Mouse (Mus musculus): ENCODE measurements around the gene Pnp2.
"Not testable (repeated sequence)": the region's sequence is repeated elsewhere in the genome, so short reads cannot be mapped to it uniquely, and the experiment has no call there.

Pnp2 gene

DNA sequence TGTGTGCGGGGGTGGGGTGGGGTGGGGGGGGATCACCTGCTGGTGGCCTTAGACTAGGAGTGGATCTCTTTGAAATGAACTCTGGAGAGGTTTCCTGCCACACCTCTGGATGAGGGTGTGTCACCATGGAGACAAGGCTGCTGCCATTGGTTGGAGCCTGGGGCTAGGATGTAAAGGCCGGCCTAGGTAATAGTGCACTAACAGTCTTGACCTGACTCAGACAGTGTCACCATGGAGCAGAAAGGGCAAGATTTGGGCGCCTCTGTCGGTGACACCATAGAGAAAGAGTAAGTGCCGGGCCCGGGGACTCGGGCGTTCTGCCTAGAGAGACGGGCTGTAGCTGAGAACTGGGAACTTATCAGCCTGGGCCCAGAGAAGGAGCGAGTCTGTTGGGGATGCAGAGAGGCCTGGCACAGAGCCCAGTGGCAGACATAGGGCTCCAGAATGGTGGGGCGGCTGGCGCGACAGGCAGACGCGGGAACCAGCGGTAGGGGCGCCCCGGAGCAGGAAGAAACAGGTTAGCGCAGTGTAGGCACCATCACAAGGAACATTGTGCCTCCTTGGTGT, at the start of gene Pnp2:
Pnp2 (plus strand) TSS at position 51 of the 567 bp plus-strand sequence.
- peak; percentile 49 for DNase-seq (ENCODE audit: low read depth, low spot score)

DNA sequence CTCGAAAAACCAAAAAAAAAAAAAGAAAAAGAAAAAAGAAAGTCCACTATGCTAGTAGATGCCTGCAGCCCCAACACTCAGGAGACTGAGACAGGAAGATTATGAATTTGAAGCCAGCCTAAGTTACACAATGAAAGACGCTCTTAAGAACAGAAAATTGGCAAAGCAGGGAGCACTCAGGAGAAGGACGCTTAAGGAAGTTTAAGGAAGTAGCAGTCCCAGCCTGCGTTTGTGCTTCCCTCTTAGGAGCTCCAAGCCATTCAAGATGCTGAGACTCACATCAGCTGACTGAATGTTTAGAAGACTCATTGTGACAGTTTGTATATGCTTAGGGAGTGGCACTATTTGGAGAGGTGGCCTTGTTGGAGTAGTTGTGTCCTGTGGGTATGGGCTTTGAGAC, 47.7 kb upstream of the Pnp2 start:
- DNase-seq (ENCODE audit: low read depth, low spot score) = no peak

DNA sequence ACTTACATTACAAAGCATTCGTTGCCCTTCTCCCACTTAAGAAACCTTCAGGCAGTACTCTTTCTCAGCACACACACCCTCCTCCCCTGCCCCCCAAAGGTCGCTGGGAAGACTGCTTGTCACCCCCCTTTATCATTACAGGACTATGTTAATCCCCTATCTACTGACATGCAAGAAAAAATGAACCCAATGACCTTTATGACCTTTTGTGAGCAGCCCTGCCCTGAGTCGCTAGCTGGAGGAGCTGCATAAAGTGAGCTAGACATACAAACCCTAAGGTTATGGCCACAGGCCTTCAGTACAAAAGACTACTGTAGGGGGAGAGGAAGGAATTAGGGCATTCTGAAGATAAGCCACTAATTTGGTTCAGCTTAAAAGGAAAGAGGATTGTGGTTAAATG, 44.4 kb upstream of the Pnp2 start:
- DNase-seq (ENCODE audit: low read depth, low spot score) = peak; percentile 84

DNA sequence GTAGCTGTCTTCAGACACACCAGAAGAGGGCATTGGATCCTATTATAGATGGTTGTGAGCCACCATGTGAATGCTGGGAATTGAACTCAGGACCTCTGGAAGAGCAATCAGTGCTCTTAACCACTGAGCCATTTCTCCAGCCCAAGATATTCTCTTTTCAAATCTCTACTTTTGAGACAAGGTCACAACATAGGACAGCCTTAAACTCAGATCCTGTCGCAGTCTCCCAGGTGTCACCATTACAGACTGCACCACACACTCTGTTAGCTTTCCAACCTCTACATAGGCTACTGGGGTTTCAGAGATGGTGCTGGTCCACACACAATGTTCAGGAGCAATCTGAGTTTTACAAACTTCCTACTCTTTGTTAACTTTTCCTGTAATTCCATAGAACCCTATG, 32.4 kb upstream of the Pnp2 start:
- not testable (repeated sequence) for DNase-seq (ENCODE audit: low read depth, low spot score)

DNA sequence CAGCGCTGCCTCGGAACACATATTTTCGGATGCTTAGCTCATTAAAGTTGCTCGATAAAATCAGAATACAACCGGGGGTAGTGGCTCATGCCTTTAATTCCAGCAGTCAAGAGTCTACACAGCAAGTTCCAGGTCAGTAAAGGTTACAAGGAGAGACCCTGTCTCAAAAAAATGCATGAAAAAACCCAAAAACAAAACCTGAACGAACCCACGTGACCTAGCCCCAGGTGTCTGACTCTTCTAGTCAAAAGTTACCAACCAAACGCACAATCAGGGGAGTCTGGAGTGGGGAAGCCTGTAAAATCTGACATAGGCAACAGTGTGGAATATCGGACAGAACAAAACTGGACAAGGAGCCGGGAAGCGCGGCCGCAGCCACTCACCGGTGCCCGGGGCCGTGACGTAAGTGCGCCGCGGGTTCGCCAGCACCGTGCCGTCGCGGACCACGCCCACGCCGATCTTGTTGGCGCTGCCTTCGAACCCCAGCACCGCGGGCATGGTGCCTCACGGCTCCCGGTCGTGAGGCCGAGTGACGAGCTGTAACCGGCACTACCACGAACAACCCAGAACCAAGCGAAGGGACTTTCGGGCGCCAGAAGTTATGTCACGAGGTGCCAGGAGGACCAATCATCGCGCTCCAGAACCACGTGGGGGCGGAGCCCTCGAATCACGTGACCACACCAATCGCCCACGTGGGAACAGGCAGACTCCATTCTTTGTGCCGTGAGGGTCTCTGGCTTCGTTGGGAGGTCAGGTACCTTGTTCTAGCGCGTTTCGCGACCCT, 31.3 kb upstream of the Pnp2 start, which contains the start of the genes Osgep and Apex1:
Osgep (minus strand) TSS at position 613 of the 784 bp plus-strand sequence.
Apex1 (plus strand) TSS at position 688 of the 784 bp plus-strand sequence.
- DNase-seq (ENCODE audit: low read depth, low spot score) = peak; percentile 98

DNA sequence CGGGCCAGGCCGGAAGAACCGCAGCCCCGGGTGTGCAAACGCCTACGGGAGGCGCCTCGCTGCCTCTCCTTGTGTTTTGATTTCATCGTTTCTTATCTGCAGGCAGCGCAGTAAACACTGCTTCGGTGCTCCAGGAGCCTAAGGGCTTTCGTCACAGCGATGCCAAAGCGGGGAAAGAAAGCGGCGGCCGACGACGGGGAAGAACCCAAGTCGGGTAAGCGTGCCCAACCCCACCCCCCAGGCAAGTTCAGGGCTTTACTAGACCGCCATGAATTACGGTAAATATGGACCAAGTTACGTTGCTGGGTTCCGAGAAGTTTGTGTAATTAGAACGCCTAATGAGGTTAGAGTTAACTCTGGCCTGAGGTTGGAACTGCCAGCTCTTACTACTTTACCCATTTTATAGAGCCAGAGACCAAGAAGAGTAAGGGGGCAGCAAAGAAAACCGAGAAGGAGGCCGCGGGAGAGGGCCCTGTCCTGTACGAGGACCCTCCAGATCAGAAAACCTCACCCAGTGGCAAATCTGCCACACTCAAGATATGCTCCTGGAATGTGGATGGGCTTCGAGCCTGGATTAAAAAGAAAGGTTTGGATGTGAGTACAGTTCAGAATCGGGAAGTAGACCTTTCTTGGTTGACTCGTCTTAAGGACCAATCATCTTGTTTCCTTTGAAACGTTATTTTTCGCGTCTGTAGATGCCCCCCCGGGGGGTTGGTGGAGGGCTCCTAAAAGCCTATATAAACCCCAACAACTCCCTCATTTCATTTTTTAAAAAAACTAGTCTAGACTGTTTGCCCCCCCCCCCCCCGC, 30.5 kb upstream of the Pnp2 start:
- peak; percentile 35 for DNase-seq (ENCODE audit: low read depth, low spot score)

DNA sequence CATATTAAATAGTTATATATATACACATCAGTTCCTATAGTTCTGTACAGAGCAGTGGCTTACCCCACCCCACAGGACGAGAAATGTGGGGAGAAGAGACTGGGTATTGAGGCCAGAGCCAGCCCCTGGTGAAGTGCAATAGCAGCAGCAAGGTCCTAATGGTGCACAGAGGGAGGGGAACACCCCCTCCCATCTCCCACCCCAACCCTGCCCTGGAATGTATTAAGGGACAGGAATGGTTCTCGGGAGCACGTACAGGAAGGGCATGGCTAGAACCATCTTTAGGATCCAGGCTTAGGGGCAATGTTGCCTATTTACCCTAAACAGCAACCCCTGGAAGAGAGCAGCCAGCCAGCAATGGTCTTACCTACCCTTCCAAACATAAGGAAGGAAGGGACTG, 28.4 kb upstream of the Pnp2 start:
- DNase-seq (ENCODE audit: low read depth, low spot score) = peak; percentile 66

DNA sequence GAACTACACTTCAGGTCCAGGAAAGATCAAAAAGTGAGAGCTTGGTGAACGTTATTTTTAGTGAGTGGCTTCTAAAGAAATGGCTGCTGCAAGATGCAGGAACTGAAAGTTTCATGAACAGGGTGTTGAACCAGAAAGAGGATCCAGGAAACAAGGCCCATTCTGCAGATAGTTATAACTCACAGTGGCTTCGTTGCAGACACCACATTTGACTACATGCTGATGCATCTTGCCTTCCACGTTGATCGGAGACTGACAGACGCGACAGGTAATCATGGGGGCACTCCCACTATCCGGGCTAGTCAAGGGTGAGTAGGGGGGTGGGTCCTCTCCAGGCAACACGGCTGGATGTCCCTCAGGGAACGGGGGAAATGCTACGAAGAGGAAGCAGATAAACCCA, 25.8 kb upstream of the Pnp2 start:
- DNase-seq (ENCODE audit: low read depth, low spot score) = no peak

DNA sequence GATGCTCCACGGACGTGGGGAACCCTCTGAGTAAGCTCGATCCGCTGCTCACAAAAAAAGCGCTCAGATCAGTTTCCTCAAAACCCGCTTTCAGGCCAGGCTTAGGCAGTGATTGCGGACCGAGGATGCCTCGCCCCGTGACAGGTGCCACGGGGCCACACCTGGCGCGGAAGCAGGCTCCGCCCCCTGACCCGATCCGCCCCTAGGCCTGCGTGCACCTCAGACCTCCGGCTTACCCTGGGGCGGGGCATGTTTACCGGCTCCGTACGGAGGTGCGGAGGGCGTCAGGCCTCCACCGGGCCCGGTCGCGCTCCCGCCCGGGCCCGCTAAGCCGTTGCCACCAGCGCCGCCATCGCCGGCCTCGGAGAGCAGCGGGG, 25.4 kb upstream of the Pnp2 start:
- peak; percentile 72 for DNase-seq (ENCODE audit: low read depth, low spot score)

DNA sequence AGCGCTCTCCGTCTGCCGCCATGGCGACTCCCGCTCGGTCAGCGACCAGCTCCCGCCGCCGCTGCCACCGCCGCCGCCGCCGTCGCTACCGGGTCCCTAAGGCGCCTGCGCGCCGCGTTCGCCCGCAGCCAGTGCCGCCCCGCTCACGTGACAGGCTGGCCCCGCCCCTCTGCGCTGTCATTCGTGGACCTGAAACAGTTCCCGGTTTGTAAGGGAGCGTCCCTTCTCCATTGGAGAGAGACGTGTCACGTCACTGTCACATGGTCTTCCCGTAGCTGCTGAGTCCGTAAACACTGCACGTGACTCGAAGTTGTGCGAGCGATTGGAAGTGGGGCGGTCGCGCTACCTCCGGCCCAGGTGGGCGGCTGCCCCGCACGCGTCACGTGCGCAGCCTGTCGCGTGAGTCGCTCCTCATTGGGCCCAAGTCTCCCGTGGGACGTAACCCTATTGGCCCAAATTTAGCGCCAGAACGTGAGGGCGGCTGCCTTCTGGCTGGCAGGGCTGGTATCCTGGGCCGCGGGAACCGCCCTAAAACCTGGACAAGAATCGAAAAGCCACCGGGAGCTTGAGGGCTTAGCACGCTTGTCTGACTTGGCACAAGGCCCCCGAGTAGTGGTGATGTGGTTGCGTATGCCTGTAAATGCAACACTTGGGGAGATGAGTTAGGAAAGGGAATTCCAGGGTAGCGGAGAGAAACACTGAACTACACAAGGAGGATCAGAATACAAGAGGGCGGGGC, 24.9 kb upstream of the Pnp2 start, which contains the start of the genes Pip4p1 and Pnp:
Pip4p1 (minus strand) TSS at position 103 of the 739 bp plus-strand sequence.
Pnp (plus strand) TSS at position 329 of the 739 bp plus-strand sequence.
- peak; percentile 100 for DNase-seq (ENCODE audit: low read depth, low spot score)

DNA sequence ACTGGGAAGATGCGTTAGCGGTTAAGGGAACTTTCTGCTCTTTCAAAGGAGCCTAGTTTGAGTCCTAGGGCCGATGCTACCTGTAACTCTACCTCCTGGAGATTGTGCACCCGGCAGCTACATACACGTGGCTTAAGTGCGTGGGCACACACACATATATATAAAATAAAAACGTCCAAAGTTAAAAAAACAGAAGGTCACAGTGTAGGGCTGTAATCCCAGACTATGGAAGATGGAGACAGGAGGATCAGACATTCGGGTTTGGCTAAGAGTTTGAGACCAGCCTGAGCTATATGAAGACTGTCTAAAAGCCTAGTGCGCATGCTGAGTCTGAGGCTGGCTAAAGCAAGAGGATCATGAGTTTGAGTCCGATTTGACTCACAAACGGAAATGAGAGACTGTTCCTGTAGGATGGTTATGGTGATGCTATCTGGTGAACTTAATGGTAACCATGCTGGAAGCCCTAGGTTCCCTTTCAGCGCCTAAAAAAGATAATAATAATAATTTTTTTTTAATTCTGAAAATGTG, 24.2 kb upstream of the Pnp2 start:
- no peak for DNase-seq (ENCODE audit: low read depth, low spot score)

DNA sequence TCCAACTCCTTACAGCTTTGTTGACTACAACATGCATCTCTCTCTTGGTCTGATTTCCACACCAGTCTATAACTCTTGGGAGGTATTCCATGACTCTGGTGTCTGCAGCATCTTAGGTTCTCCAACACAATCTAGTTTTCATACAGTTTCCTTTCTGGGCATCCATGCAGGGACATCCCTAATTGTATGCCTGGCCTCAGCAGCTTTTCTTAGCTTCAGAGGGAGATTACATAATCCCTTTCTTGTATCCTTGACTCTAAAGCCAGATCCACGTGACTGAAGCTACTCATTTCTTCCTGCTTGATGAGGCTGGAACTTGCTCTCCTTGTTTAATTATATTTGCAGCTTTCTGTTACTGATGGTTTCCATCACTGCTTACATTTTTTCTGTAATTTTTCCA, 19.1 kb upstream of the Pnp2 start:
- DNase-seq (ENCODE audit: low read depth, low spot score) = no peak

DNA sequence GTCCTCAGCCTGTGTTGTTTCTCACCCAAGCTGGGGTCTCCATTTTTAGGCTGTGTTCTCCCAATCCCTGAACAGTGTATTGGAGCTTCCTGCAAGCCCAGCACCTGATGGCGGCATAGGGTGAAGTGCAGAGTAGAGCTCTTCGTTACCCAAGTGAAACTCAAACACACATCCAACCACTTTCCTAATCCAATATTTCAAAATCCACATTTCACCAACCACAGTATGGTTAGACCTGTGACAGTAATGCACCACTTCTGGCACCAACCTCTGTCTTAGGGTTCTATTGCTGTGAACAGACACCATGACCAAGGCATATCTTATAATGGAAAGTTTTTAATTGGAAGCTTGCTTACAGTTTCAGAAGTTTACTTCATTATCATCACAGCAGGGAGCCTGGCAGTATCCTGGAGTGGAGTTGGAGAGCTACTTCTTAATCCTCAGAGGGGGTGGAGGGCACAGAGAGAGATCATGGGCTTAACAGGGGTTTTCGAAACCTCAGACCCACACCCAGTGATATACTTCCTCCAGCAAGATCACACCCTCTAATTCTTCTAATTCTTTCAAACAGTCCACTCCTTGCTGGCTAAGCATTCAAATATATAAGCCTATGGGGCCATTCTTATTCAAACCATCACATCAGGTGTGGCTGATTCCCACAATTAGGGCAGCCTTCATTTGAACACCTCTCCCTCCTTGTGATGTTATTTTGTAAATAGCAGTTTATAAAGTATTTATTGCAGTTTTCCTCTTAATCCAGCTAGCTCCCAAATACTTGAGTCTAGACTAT, 17.5 kb upstream of the Pnp2 start:
- DNase-seq (ENCODE audit: low read depth, low spot score) = peak; percentile 82

DNA sequence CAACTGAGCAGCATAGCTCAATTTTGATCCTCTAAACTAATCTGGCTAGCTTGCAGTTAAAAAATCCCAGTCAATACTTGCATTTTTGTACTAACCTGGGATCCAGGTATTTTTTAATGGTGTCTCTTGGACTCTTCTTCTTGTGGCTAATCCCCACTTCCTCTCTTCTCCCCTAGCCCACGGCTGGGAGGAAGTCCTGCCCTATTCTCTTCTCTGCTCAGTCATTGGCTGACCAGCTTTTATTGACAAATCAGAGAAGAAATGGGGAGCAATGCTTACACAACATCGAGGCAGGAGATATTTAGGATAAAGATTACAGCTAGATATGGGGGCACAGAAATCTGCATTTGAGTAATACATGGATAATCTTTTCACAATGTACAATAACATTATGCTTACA, 16.9 kb upstream of the Pnp2 start:
- DNase-seq (ENCODE audit: low read depth, low spot score) = peak; percentile 91

DNA sequence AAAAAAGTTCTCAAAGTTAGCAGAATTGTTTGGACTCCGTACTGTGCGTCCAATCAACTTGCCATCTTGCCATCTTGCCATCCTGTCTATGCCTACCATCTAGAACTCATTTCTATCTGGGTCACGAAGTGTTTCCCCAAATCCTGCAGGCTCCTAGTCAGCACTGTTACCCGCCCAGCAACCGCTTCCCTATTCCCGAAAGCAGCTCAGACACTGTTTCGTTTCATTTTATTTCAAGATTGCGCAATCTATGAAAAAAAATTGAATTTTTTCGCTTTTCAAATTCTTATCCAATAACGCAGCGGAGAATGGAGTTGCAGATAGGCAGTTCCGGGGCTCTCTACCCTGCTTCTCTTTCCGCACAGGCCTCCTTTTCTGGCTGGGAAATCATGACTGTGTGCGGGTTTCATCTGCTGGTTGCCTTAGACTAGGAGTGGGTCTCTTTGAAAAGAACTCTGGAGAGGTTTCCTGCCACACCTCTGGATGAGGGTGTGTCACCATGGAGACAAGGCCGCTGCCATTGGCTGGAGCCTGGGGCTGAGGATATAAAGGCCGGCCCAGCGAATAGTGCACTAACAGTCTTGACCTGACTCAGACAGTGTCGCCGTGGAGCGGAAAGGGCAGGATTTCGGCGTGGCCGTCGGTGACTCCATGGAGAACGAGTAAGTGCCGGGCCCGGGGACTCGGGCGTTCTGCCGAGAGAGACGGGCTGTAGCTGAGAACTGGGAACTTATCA, 11.7 kb upstream of the Pnp2 start, which contains the start of gene Gm49342:
Gm49342 (plus strand) TSS at position 586 of the 736 bp plus-strand sequence.
- peak; percentile 99 for DNase-seq (ENCODE audit: low read depth, low spot score)

DNA sequence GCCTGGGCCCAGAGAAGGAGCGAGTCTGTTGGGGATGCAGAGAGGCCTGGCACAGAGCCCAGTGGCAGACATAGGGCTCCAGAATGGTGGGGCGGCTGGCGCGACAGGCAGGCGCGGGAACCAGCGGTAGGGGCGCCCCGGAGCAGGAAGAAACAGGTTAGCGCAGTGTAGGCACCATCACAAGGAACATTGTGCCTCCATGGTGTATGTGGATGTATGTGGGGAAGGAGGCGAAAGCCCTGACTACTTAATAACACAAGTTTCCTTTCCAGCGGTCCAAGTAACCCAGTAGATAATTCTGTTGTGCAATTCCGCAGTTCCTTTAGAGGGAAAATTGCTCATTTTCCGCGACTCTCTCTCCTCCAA, 11.1 kb upstream of the Pnp2 start:
- not testable (repeated sequence) for DNase-seq (ENCODE audit: low read depth, low spot score)

DNA sequence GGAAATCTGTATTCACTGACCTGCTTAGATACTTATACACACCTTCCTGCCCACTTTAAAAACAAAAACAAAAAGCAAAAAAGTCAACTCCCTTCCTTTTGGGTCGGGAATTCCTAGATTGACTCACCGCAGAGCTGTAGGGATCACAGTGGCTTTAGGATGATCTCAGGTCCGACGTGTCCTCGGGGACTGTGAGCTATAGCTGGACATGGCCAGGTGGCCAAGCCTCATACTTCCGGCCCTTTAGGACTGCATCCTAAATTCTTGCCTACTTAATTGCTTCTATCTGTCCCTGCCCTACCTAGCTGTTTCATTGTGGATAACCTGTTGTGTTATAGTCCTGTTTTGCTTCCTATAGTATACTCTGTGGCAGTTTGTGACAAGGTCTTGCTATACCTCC, 10.7 kb upstream of the Pnp2 start:
- not testable (repeated sequence) for DNase-seq (ENCODE audit: low read depth, low spot score)

DNA sequence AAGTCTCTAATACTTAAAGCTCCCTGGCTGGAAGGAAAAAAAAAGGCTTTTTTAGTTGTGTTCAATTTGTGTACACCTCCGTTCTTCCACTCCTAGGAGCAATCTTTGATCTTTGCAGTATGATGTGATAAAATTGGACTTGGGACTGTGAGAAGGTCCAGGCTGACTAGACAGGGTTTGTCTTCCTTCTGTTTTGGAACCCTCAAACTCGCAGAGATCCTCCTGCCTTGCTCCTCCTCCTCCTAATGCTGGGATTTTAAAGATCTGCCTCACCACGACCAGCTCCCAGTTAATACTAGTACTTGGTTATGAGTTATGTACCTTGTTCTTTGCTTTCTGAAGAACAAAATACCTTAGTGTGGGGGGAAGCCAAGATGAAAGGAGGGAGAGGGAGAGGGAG, 10.3 kb upstream of the Pnp2 start:
- not testable (repeated sequence) for DNase-seq (ENCODE audit: low read depth, low spot score)

DNA sequence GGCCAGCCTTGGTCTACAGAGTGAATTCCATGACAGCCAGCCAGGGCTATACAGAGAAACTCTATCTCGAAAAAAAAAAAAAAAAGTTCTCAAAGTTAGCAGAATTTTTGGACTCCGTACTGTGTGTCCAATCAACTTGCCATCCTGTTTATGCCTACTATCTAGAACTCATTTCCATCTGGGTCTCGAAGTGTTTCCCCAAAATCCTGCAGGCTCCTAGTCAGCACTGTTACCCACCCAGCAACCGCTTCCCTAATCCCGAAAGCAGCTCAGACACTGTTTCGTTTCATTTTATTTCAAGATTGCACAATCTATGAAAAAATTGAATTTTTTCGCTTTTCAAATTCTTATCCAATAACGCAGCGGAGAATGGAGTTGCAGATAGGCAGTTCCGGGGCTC, 305 bp upstream of the Pnp2 start:
- no peak for DNase-seq (ENCODE audit: low read depth, low spot score)

DNA sequence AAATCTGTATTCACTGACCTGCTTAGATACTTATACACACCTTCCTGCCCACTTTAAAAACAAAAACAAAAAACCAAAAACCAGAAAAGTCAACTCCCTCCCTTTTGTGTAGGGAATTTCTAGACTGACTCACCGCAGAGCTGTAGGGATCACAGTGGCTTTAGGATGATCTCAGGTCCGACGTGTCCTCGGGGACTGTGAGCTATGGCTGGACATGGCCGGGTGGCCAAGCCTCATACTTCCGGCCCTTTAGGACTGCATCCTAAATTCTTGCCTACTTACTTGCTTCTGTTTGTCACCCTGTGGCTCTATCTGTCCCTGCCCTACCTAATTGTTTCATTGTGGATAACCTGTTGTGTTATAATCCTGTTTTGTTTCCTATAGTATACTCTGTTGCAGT, 932 bp downstream of the Pnp2 start:
- peak; percentile 0 for DNase-seq (ENCODE audit: low read depth, low spot score)
